Mouse (Mus musculus): ENCODE measurements at regions not wholly inside any gene's neighbourhood (a gene's known extent, or its start where the extent isn't known, plus 50 kb on each side); places are given as distances from the start of the nearest gene placed in this dataset.

GRCm38 (mm10) chr1:184612880-184613279, 119.5 kb downstream of the Hlx start:
- TF ChIP-seq EP300 (IDR thresholded peaks at IDR 0.05; ENCODE audit: insufficient read depth, low read depth, low read length) (no peak), POLR2A (IDR thresholded peaks at IDR 0.05; ENCODE audit: insufficient read depth, low read length) (no peak), CTCF (IDR thresholded peaks at IDR 0.05; ENCODE audit: low read depth, low read length) (no peak)
- no peaks in the 10 kb centered on the region for H3K9me3 ChIP-seq (replicated peaks; ENCODE audit: control insufficient read depth, insufficient read depth, low read length, poor library complexity, severe bottlenecking)
- H3K4me1 ChIP-seq (ENCODE audit: control insufficient read depth, insufficient read depth, low read length) = peaks cover 1% of the 10 kb centered on the region
- no peak overlapping the region for H3K9ac ChIP-seq (ENCODE audit: low read depth, poor library complexity, severe bottlenecking)
- no peak overlapping the region for H3K4me3 ChIP-seq (ENCODE audit: low read depth, low read length)
- H3K36me3 ChIP-seq (ENCODE audit: control insufficient read depth, insufficient read depth, low read length, poor library complexity, severe bottlenecking) = no peaks in the 10 kb centered on the region
- H3K27me3 ChIP-seq (ENCODE audit: control insufficient read depth, insufficient read depth, low read length, poor library complexity, severe bottlenecking) = no peaks in the 10 kb centered on the region
- H3K27ac ChIP-seq (ENCODE audit: insufficient read depth, low read length) = no peak overlapping the region

- Histone ChIP-seq H3K36me3 (ENCODE audit: control insufficient read depth, insufficient read depth, low read length, poor library complexity, severe bottlenecking) (no peaks in the 10 kb centered on the region), H3K27ac (ENCODE audit: insufficient read depth, low read length) (no peak overlapping the region), H3K9ac (ENCODE audit: low read depth, poor library complexity, severe bottlenecking) (no peak overlapping the region), H3K4me1 (ENCODE audit: control insufficient read depth, insufficient read depth, low read length) (peaks cover 1% of the 10 kb centered on the region), H3K4me3 (ENCODE audit: low read depth, low read length) (no peak overlapping the region), H3K9me3 (replicated peaks; ENCODE audit: control insufficient read depth, insufficient read depth, low read length, poor library complexity, severe bottlenecking) (no peaks in the 10 kb centered on the region), H3K27me3 (ENCODE audit: control insufficient read depth, insufficient read depth, low read length, poor library complexity, severe bottlenecking) (no peaks in the 10 kb centered on the region)
- TF ChIP-seq EP300 (IDR thresholded peaks at IDR 0.05; ENCODE audit: insufficient read depth, low read depth, low read length) = no peak
- no peak for TF ChIP-seq POLR2A (IDR thresholded peaks at IDR 0.05; ENCODE audit: insufficient read depth, low read length)
- TF ChIP-seq CTCF (IDR thresholded peaks at IDR 0.05; ENCODE audit: low read depth, low read length) = no peak
These were observed 123.5 kb downstream of the Hlx start for GRCm38 (mm10) chr1:184608938-184609337.

- TF ChIP-seq CTCF (IDR thresholded peaks at IDR 0.05; ENCODE audit: low read depth, low read length) (no peak), POLR2A (IDR thresholded peaks at IDR 0.05; ENCODE audit: insufficient read depth, low read length) (no peak), EP300 (IDR thresholded peaks at IDR 0.05; ENCODE audit: insufficient read depth, low read depth, low read length) (no peak)
- Histone ChIP-seq H3K27me3 (ENCODE audit: control insufficient read depth, insufficient read depth, low read length, poor library complexity, severe bottlenecking) (no peaks in the 10 kb centered on the region), H3K4me1 (ENCODE audit: control insufficient read depth, insufficient read depth, low read length) (peaks cover 1% of the 10 kb centered on the region), H3K9me3 (replicated peaks; ENCODE audit: control insufficient read depth, insufficient read depth, low read length, poor library complexity, severe bottlenecking) (no peaks in the 10 kb centered on the region), H3K4me3 (ENCODE audit: low read depth, low read length) (no peak overlapping the region), H3K27ac (ENCODE audit: insufficient read depth, low read length) (no peak overlapping the region), H3K36me3 (ENCODE audit: control insufficient read depth, insufficient read depth, low read length, poor library complexity, severe bottlenecking) (no peaks in the 10 kb centered on the region), H3K9ac (ENCODE audit: low read depth, poor library complexity, severe bottlenecking) (no peak overlapping the region)
These were observed 124.1 kb downstream of the Hlx start for GRCm38 (mm10) chr1:184608338-184608737.

- Histone ChIP-seq H3K9ac (ENCODE audit: low read depth, poor library complexity, severe bottlenecking) (no peak overlapping the region), H3K9me3 (replicated peaks; ENCODE audit: control insufficient read depth, insufficient read depth, low read length, poor library complexity, severe bottlenecking) (no peaks in the 10 kb centered on the region), H3K36me3 (ENCODE audit: control insufficient read depth, insufficient read depth, low read length, poor library complexity, severe bottlenecking) (no peaks in the 10 kb centered on the region), H3K27ac (ENCODE audit: insufficient read depth, low read length) (no peak overlapping the region), H3K4me3 (ENCODE audit: low read depth, low read length) (no peak overlapping the region), H3K27me3 (ENCODE audit: control insufficient read depth, insufficient read depth, low read length, poor library complexity, severe bottlenecking) (no peaks in the 10 kb centered on the region), H3K4me1 (ENCODE audit: control insufficient read depth, insufficient read depth, low read length) (peaks cover 1% of the 10 kb centered on the region)
- TF ChIP-seq EP300 (IDR thresholded peaks at IDR 0.05; ENCODE audit: insufficient read depth, low read depth, low read length) (no peak), CTCF (IDR thresholded peaks at IDR 0.05; ENCODE audit: low read depth, low read length) (no peak), POLR2A (IDR thresholded peaks at IDR 0.05; ENCODE audit: insufficient read depth, low read length) (no peak)
These were observed 125.9 kb downstream of the Hlx start for GRCm38 (mm10) chr1:184606541-184606940.

- Histone ChIP-seq H3K4me1 (ENCODE audit: control insufficient read depth, insufficient read depth, low read length) (peaks cover 1% of the 10 kb centered on the region), H3K27me3 (ENCODE audit: control insufficient read depth, insufficient read depth, low read length, poor library complexity, severe bottlenecking) (no peaks in the 10 kb centered on the region), H3K36me3 (ENCODE audit: control insufficient read depth, insufficient read depth, low read length, poor library complexity, severe bottlenecking) (no peaks in the 10 kb centered on the region), H3K4me3 (ENCODE audit: low read depth, low read length) (no peak overlapping the region), H3K9me3 (replicated peaks; ENCODE audit: control insufficient read depth, insufficient read depth, low read length, poor library complexity, severe bottlenecking) (no peaks in the 10 kb centered on the region), H3K9ac (ENCODE audit: low read depth, poor library complexity, severe bottlenecking) (no peak overlapping the region), H3K27ac (ENCODE audit: insufficient read depth, low read length) (no peak overlapping the region)
- TF ChIP-seq EP300 (IDR thresholded peaks at IDR 0.05; ENCODE audit: insufficient read depth, low read depth, low read length) = no peak
- no peak for TF ChIP-seq POLR2A (IDR thresholded peaks at IDR 0.05; ENCODE audit: insufficient read depth, low read length)
- TF ChIP-seq CTCF (IDR thresholded peaks at IDR 0.05; ENCODE audit: low read depth, low read length) = no peak
These were observed 126.8 kb downstream of the Hlx start for GRCm38 (mm10) chr1:184605666-184606065.

GRCm38 (mm10) chr1:184603136-184603535, 129.3 kb downstream of the Hlx start:
- no peaks in the 10 kb centered on the region for H3K4me1 ChIP-seq (ENCODE audit: control insufficient read depth, insufficient read depth, low read length)
- no peak for TF ChIP-seq EP300 (IDR thresholded peaks at IDR 0.05; ENCODE audit: insufficient read depth, low read depth, low read length)
- no peak for TF ChIP-seq POLR2A (IDR thresholded peaks at IDR 0.05; ENCODE audit: insufficient read depth, low read length)
- TF ChIP-seq CTCF (IDR thresholded peaks at IDR 0.05; ENCODE audit: low read depth, low read length) = no peak
- no peak overlapping the region for H3K9ac ChIP-seq (ENCODE audit: low read depth, poor library complexity, severe bottlenecking)
- no peaks in the 10 kb centered on the region for H3K27me3 ChIP-seq (ENCODE audit: control insufficient read depth, insufficient read depth, low read length, poor library complexity, severe bottlenecking)
- H3K36me3 ChIP-seq (ENCODE audit: control insufficient read depth, insufficient read depth, low read length, poor library complexity, severe bottlenecking) = no peaks in the 10 kb centered on the region
- no peak overlapping the region for H3K4me3 ChIP-seq (ENCODE audit: low read depth, low read length)
- H3K27ac ChIP-seq (ENCODE audit: insufficient read depth, low read length) = no peak overlapping the region
- H3K9me3 ChIP-seq (replicated peaks; ENCODE audit: control insufficient read depth, insufficient read depth, low read length, poor library complexity, severe bottlenecking) = no peaks in the 10 kb centered on the region

All from ES-Bruce4 (cell line).